Mouse (Mus musculus): ENCODE data around the gene Platr17. TPM values are rescaled to one million over a fixed set of nuclear protein-coding genes. Genes with fewer than 3 reads are reported as not detected.
"Not testable (repeated sequence)": the region's sequence is repeated elsewhere in the genome, so short reads cannot be mapped to it uniquely, and the experiment has no call there.

The Platr17 gene
- polyA plus RNA-seq (2016; fragmentation: Nextera tagmentation; extraction: Ambion mirVana) = 0.30 TPM in 1 of 2 replicates, not detected in the other

GRCm38 (mm10) chr17:33904835-33905234 is at the start of gene Platr17:
Gene Platr17, plus strand, starts transcription at chr17:33905135.
- not testable (repeated sequence) for DNase-seq (ENCODE audit: low spot score); H3K27ac ChIP-seq (replicated peaks); H3K36me3 ChIP-seq; H3K27me3 ChIP-seq (ENCODE audit: low read depth, poor library complexity, severe bottlenecking); H3K4me3 ChIP-seq; H3K9me3 ChIP-seq (replicated peaks)
- H3K4me1 ChIP-seq = peaks cover 18% of the 10 kb centered on the region
- WGBS = 29% methylated on average over 4 of the region's 4 CpGs

- H3K9me3 ChIP-seq (replicated peaks) = peaks cover 11% of the 10 kb centered on the region; the same call in 1 of the 2 replicates
- H3K36me3 ChIP-seq = no peaks in the 10 kb centered on the region
- no peaks in the 10 kb centered on the region for H3K4me1 ChIP-seq
- no peak overlapping the region for H3K27ac ChIP-seq (replicated peaks)
- DNase-seq (ENCODE audit: low spot score) = no peak
- no peaks in the 10 kb centered on the region for H3K27me3 ChIP-seq (ENCODE audit: low read depth, poor library complexity, severe bottlenecking)
- 77% methylated on average over 4 of the region's 4 CpGs for WGBS
- H3K4me3 ChIP-seq = no peak overlapping the region
Measured at GRCm38 (mm10) chr17:33857816-33858215, 47.1 kb upstream of the Platr17 start.

- Histone ChIP-seq H3K4me1 (peaks cover 13% of the 10 kb centered on the region; the same call in 1 of the 2 replicates), H3K27me3 (ENCODE audit: low read depth, poor library complexity, severe bottlenecking) (no peaks in the 10 kb centered on the region), H3K9me3 (replicated peaks) (no peaks in the 10 kb centered on the region), H3K27ac (replicated peaks) (no peak overlapping the region), H3K36me3 (no peaks in the 10 kb centered on the region), H3K4me3 (no peak overlapping the region)
- WGBS = 48% methylated on average over 9 of the region's 9 CpGs
- DNase-seq (ENCODE audit: low spot score) = peak; percentile 26
Measured at GRCm38 (mm10) chr17:33865330-33866030, 39.5 kb upstream of the Platr17 start.

- peaks cover 35% of the 10 kb centered on the region for H3K36me3 ChIP-seq
- not testable (repeated sequence) for H3K27ac ChIP-seq (replicated peaks); H3K27me3 ChIP-seq (ENCODE audit: low read depth, poor library complexity, severe bottlenecking); H3K4me3 ChIP-seq; H3K9me3 ChIP-seq (replicated peaks); DNase-seq (ENCODE audit: low spot score); H3K4me1 ChIP-seq
- 91% methylated on average over 4 of the region's 12 CpGs for WGBS
Measured at GRCm38 (mm10) chr17:33873537-33873936, 31.4 kb upstream of the Platr17 start, which contains the start of gene Gm7029. Gene Gm7029, plus strand, starts transcription at chr17:33873837.

GRCm38 (mm10) chr17:33874411-33874810 is 30.5 kb upstream of the Platr17 start:
- DNase-seq (ENCODE audit: low spot score) = no peak
- no peak overlapping the region for H3K27ac ChIP-seq (replicated peaks)
- H3K4me1 ChIP-seq = no peaks in the 10 kb centered on the region
- WGBS = 90% methylated on average over 11 of the region's 11 CpGs
- no peaks in the 10 kb centered on the region for H3K27me3 ChIP-seq (ENCODE audit: low read depth, poor library complexity, severe bottlenecking)
- H3K36me3 ChIP-seq = peaks cover 44% of the 10 kb centered on the region
- no peak overlapping the region for H3K4me3 ChIP-seq
- H3K9me3 ChIP-seq (replicated peaks) = no peaks in the 10 kb centered on the region

- H3K4me1 ChIP-seq; DNase-seq (ENCODE audit: low spot score); H3K27me3 ChIP-seq (ENCODE audit: low read depth, poor library complexity, severe bottlenecking); H3K9me3 ChIP-seq (replicated peaks); H3K27ac ChIP-seq (replicated peaks); H3K4me3 ChIP-seq: not testable (repeated sequence)
- 83% methylated on average over 5 of the region's 5 CpGs for WGBS
- H3K36me3 ChIP-seq = peaks cover 56% of the 10 kb centered on the region
Measured at GRCm38 (mm10) chr17:33875797-33876196, 29.1 kb upstream of the Platr17 start.

- not testable (repeated sequence) for H3K4me3 ChIP-seq; DNase-seq (ENCODE audit: low spot score); H3K27me3 ChIP-seq (ENCODE audit: low read depth, poor library complexity, severe bottlenecking); H3K9me3 ChIP-seq (replicated peaks); H3K27ac ChIP-seq (replicated peaks)
- Histone ChIP-seq H3K36me3 (peaks cover 80% of the 10 kb centered on the region), H3K4me1 (peaks cover 17% of the 10 kb centered on the region)
- WGBS = 95% methylated on average over 10 of the region's 11 CpGs
Measured at GRCm38 (mm10) chr17:33884320-33884719, 20.6 kb upstream of the Platr17 start.

- H3K27me3 ChIP-seq (ENCODE audit: low read depth, poor library complexity, severe bottlenecking); DNase-seq (ENCODE audit: low spot score); H3K9me3 ChIP-seq (replicated peaks); H3K27ac ChIP-seq (replicated peaks): not testable (repeated sequence)
- peaks cover 48% of the 10 kb centered on the region for H3K36me3 ChIP-seq
- WGBS = 83% methylated on average over 2 of the region's 2 CpGs
- H3K4me1 ChIP-seq = peaks cover 19% of the 10 kb centered on the region
- peak overlapping the region; percentile 78; the same call in 1 of the 2 replicates for H3K4me3 ChIP-seq
Measured at GRCm38 (mm10) chr17:33887802-33888201, 17.1 kb upstream of the Platr17 start.

- DNase-seq (ENCODE audit: low spot score); H3K9me3 ChIP-seq (replicated peaks); H3K27me3 ChIP-seq (ENCODE audit: low read depth, poor library complexity, severe bottlenecking); H3K27ac ChIP-seq (replicated peaks): not testable (repeated sequence)
- Histone ChIP-seq H3K4me3 (peak overlapping the region; percentile 78; the same call in 1 of the 2 replicates), H3K4me1 (peaks cover 19% of the 10 kb centered on the region), H3K36me3 (peaks cover 43% of the 10 kb centered on the region)
Measured at GRCm38 (mm10) chr17:33888230-33888629, 16.7 kb upstream of the Platr17 start.

- H3K4me3 ChIP-seq = peak overlapping the region; percentile 78
- H3K27me3 ChIP-seq (ENCODE audit: low read depth, poor library complexity, severe bottlenecking); DNase-seq (ENCODE audit: low spot score); H3K9me3 ChIP-seq (replicated peaks): not testable (repeated sequence)
- WGBS = under 1% methylated on average over 44 of the region's 44 CpGs
- H3K4me1 ChIP-seq = peaks cover 19% of the 10 kb centered on the region
- peaks cover 26% of the 10 kb centered on the region for H3K36me3 ChIP-seq
- peak overlapping the region; percentile 93 for H3K27ac ChIP-seq (replicated peaks)
Measured at GRCm38 (mm10) chr17:33889941-33890532, 14.9 kb upstream of the Platr17 start.

- Histone ChIP-seq H3K4me1 (peaks cover 19% of the 10 kb centered on the region), H3K4me3 (peak within 1 kb of the TSS; percentile 78), H3K27ac (replicated peaks) (peak within 1 kb of the TSS; percentile 93), H3K36me3 (peaks cover 21% of the 10 kb centered on the region), H3K9me3 (replicated peaks) (no peaks in the 10 kb centered on the region), H3K27me3 (ENCODE audit: low read depth, poor library complexity, severe bottlenecking) (no peaks in the 10 kb centered on the region)
- WGBS = under 1% methylated on average over 49 of the region's 49 CpGs
- peak; percentile 100 for DNase-seq (ENCODE audit: low spot score)
Measured at GRCm38 (mm10) chr17:33890533-33891059, 14.3 kb upstream of the Platr17 start, which contains the start of gene Kifc1. Gene Kifc1, minus strand, starts transcription at chr17:33890661.

GRCm38 (mm10) chr17:33891357-33891756 is 13.6 kb upstream of the Platr17 start:
- 64% methylated on average over 2 of the region's 2 CpGs for WGBS

GRCm38 (mm10) chr17:33891892-33892291 is 13.0 kb upstream of the Platr17 start:
- H3K4me3 ChIP-seq; DNase-seq (ENCODE audit: low spot score); H3K36me3 ChIP-seq; H3K27ac ChIP-seq (replicated peaks); H3K9me3 ChIP-seq (replicated peaks); H3K27me3 ChIP-seq (ENCODE audit: low read depth, poor library complexity, severe bottlenecking): not testable (repeated sequence)
- H3K4me1 ChIP-seq = peaks cover 19% of the 10 kb centered on the region
- WGBS = 70% methylated on average over 6 of the region's 6 CpGs

More at GRCm38 (mm10) chr17:33891357-33891756, 13.6 kb upstream of the Platr17 start:
- Histone ChIP-seq H3K27me3 (ENCODE audit: low read depth, poor library complexity, severe bottlenecking) (no peaks in the 10 kb centered on the region), H3K27ac (replicated peaks) (no peak overlapping the region), H3K36me3 (peaks cover 13% of the 10 kb centered on the region), H3K9me3 (replicated peaks) (no peaks in the 10 kb centered on the region), H3K4me1 (peaks cover 19% of the 10 kb centered on the region), H3K4me3 (no peak overlapping the region)
- no peak for DNase-seq (ENCODE audit: low spot score)
